Mouse (Mus musculus) embryonic facial prominence, embryonic 13.5 days (tissue): Measurements from ENCODE around the gene Dmrtb1. TPM values are rescaled to one million over a fixed set of nuclear protein-coding genes. Genes with fewer than 3 reads are reported as not detected.

Experiments used
- ATAC-seq: fragments of 200-750 bp; cut with Nextera tagmentation; 2 replicates; pipeline ENCODE4 v1.8.0; 2017; ENCODE audit warnings: low read depth; ENCODE audit not compliant: insufficient number of reproducible peaks, insufficient read depth, low FRiP score, low TSS enrichment
- H3K27ac ChIP-seq: fragments of 300-500 bp; sonication (generic); 2 replicates; pipeline ENCODE4 v1.5.1; 2015; ENCODE audit warnings: moderate library complexity, mild to moderate bottlenecking, inconsistent platforms
- H3K27me3 ChIP-seq: fragments of 300-500 bp; sonication (generic); 2 replicates; pipeline ENCODE4 v1.6.1; 2015; ENCODE audit warnings: mild to moderate bottlenecking, inconsistent platforms
- H3K36me3 ChIP-seq: fragments of 300-500 bp; sonication (generic); 2 replicates; pipeline ENCODE4 v1.6.1; 2015; ENCODE audit warnings: mild to moderate bottlenecking, inconsistent platforms
- H3K4me1 ChIP-seq: fragments of 300-500 bp; sonication (generic); 2 replicates; pipeline ENCODE4 v1.6.1; 2015; ENCODE audit warnings: inconsistent platforms
- H3K4me2 ChIP-seq: fragments of 300-500 bp; sonication (generic); 2 replicates; pipeline ENCODE4 v1.6.1; 2015; ENCODE audit warnings: moderate library complexity, mild to moderate bottlenecking, inconsistent platforms
- H3K4me3 ChIP-seq: fragments of 300-500 bp; sonication (generic); 2 replicates; pipeline ENCODE4 v1.5.1; 2015; ENCODE audit warnings: mild to moderate bottlenecking, inconsistent platforms
- H3K9ac ChIP-seq: fragments of 300-500 bp; sonication (generic); 2 replicates; pipeline ENCODE4 v1.6.1; 2015; ENCODE audit warnings: mild to moderate bottlenecking, inconsistent platforms
- H3K9me3 ChIP-seq: fragments of 300-500 bp; sonication (generic); 2 replicates; pipeline ENCODE4 v1.6.1; 2016; ENCODE audit warnings: inconsistent platforms
- WGBS: fragments of 180-500 bp; shearing (Covaris S2); methylation state at CpG from one replicate; pipeline ENCODE4 v1.1.7; 2015; ENCODE audit warnings: mixed read lengths; 5-methylcytosine and 5-hydroxymethylcytosine counted together
- polyA plus RNA-seq: library from polyadenylated mRNA; unstranded; fragments of >200 nt; fragmentation: Nextera tagmentation; extraction: Ambion mirVana; gene quantifications from 2 replicates; pipeline ENCODE4 v1.2.1, GENCODE M21; 2015

Dmrtb1 gene
- polyA plus RNA-seq, 1 experiment from 2014 or later, result 0.37 TPM

DNA sequence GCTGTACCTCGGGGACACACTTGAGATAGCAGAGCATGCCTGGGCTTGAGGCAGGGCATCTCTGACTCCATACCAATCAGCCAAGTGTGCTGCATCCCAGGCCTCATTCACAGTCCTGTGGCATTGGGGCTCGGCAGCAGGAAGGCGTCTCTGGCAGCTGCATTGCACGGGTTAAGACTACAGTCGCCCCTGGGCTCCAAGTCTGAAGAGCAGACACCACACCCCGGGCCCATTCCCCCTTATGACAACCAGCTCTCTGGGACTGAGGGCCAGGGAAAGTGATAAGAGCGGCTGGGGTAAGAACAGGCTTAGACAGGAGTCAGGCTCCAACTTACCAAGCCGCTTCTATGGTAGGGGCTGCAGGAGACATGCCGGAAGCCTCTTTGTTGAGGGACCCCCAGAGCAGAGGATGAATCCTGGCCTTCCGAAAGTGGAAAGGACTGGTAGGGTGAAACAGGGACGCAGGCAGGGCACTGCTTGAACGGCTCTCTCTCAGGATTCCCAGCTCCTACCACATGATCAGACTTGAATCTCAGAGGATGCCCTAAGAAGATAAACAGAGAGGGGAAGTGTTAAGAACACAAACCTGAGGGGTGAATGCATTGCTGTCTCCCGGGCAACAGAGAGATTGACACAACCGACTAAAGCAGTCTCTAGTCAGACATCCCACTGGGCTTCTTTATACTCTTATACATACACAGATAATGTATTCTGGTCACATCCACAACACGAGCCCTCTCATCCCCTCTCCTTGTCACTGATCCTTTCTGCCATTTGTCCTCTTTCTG lies 3.5 kb downstream of the Dmrtb1 start:
- no peak for ATAC-seq
- Histone ChIP-seq H3K9ac (peak overlapping the region; percentile 21; the same call in 1 of the 2 replicates), H3K27ac (no peak overlapping the region), H3K4me2 (no peak overlapping the region), H3K4me3 (no peak overlapping the region), H3K27me3 (no peaks in the 10 kb centered on the region), H3K9me3 (no peaks in the 10 kb centered on the region), H3K36me3 (no peaks in the 10 kb centered on the region), H3K4me1 (peaks cover 5% of the 10 kb centered on the region; the same call in 1 of the 2 replicates)
- WGBS, result 51% methylated on average over 15 of the region's 15 CpGs

DNA sequence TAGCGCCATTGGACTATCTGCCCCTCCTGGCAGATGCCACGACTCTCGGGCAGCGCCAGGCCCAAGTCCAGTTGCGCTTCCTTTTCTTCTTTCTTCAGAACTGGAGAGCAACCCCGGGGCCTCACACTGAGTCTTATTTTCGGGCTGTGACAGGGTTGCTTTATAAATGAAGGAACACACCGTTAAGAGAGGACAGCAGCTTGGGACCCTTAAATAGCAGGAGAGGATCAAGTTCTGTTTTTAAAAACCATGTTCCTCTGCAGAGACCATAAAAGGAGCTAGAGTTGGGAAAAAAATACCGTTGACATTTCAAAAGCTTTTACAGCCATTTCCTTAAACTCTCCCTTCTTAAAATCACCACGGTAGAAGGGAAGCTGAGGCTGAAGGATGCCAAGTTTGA lies 8.4 kb downstream of the Dmrtb1 start:
- no peak overlapping the region for H3K27ac ChIP-seq
- H3K27me3 ChIP-seq, result peaks cover 15% of the 10 kb centered on the region
- H3K9me3 ChIP-seq, result no peaks in the 10 kb centered on the region
- H3K9ac ChIP-seq, result no peak overlapping the region
- H3K4me3 ChIP-seq, result no peak overlapping the region
- WGBS, result 63% methylated on average over 10 of the region's 10 CpGs
- no peak overlapping the region for H3K4me2 ChIP-seq
- no peak for ATAC-seq
- peaks cover 20% of the 10 kb centered on the region for H3K4me1 ChIP-seq
- no peaks in the 10 kb centered on the region for H3K36me3 ChIP-seq

GRCm38 (mm10) chr4:107674322-107674644 lies 9.7 kb downstream of the Dmrtb1 start:
- Histone ChIP-seq H3K4me2 (peak overlapping the region; percentile 40), H3K36me3 (no peaks in the 10 kb centered on the region), H3K4me3 (no peak overlapping the region), H3K9me3 (no peaks in the 10 kb centered on the region), H3K27ac (no peak overlapping the region), H3K4me1 (peaks cover 30% of the 10 kb centered on the region), H3K9ac (no peak overlapping the region), H3K27me3 (peaks cover 15% of the 10 kb centered on the region)
- no peak for ATAC-seq
- WGBS, result 18% methylated on average over 5 of the region's 5 CpGs

- peak; percentile 22; the same call in 1 of the 2 replicates for ATAC-seq
- Histone ChIP-seq H3K4me2 (peak overlapping the region; percentile 40), H3K27ac (no peak overlapping the region), H3K9ac (no peak overlapping the region), H3K36me3 (no peaks in the 10 kb centered on the region), H3K27me3 (peaks cover 15% of the 10 kb centered on the region), H3K4me1 (peaks cover 30% of the 10 kb centered on the region), H3K9me3 (no peaks in the 10 kb centered on the region), H3K4me3 (no peak overlapping the region)
- 19% methylated on average over 23 of the region's 23 CpGs for WGBS
Observed at GRCm38 (mm10) chr4:107673638-107674321, 10.2 kb downstream of the Dmrtb1 start.

- H3K36me3 ChIP-seq, result no peaks in the 10 kb centered on the region
- WGBS, result 37% methylated on average over 5 of the region's 5 CpGs
- H3K27me3 ChIP-seq, result peaks cover 15% of the 10 kb centered on the region
- peaks cover 30% of the 10 kb centered on the region for H3K4me1 ChIP-seq
- no peak overlapping the region for H3K9ac ChIP-seq
- 0 out of 2 replicates have a peak overlapping the region, but pooled peaks have one; percentile 44 for H3K27ac ChIP-seq
- no peaks in the 10 kb centered on the region for H3K9me3 ChIP-seq
- no peak for ATAC-seq
- H3K4me3 ChIP-seq, result no peak overlapping the region
- H3K4me2 ChIP-seq, result no peak overlapping the region
Observed at GRCm38 (mm10) chr4:107670731-107671130, 13.3 kb downstream of the Dmrtb1 start.

- peaks cover 21% of the 10 kb centered on the region for H3K4me1 ChIP-seq
- H3K4me3 ChIP-seq, result no peak overlapping the region
- H3K36me3 ChIP-seq, result no peaks in the 10 kb centered on the region
- 91% methylated on average over 2 of the region's 2 CpGs for WGBS
- no peak overlapping the region for H3K4me2 ChIP-seq
- H3K9me3 ChIP-seq, result no peaks in the 10 kb centered on the region
- ATAC-seq, result no peak
- H3K27ac ChIP-seq, result no peak overlapping the region
- H3K9ac ChIP-seq, result no peak overlapping the region
- H3K27me3 ChIP-seq, result peaks cover 13% of the 10 kb centered on the region
Observed at GRCm38 (mm10) chr4:107668514-107668913, 15.5 kb downstream of the Dmrtb1 start.

GRCm38 (mm10) chr4:107660649-107661048 lies 23.4 kb downstream of the Dmrtb1 start:
- Histone ChIP-seq H3K27me3 (no peaks in the 10 kb centered on the region), H3K9ac (no peak overlapping the region), H3K4me3 (no peak overlapping the region), H3K4me2 (no peak overlapping the region), H3K9me3 (no peaks in the 10 kb centered on the region), H3K27ac (no peak overlapping the region), H3K4me1 (peaks cover 21% of the 10 kb centered on the region), H3K36me3 (no peaks in the 10 kb centered on the region)
- WGBS, result 90% methylated on average over 11 of the region's 11 CpGs
- no peak for ATAC-seq

GRCm38 (mm10) chr4:107653280-107653643 lies 30.8 kb downstream of the Dmrtb1 start:
- no peak overlapping the region for H3K9ac ChIP-seq
- no peak for ATAC-seq
- WGBS, result 68% methylated on average over 5 of the region's 5 CpGs

DNA sequence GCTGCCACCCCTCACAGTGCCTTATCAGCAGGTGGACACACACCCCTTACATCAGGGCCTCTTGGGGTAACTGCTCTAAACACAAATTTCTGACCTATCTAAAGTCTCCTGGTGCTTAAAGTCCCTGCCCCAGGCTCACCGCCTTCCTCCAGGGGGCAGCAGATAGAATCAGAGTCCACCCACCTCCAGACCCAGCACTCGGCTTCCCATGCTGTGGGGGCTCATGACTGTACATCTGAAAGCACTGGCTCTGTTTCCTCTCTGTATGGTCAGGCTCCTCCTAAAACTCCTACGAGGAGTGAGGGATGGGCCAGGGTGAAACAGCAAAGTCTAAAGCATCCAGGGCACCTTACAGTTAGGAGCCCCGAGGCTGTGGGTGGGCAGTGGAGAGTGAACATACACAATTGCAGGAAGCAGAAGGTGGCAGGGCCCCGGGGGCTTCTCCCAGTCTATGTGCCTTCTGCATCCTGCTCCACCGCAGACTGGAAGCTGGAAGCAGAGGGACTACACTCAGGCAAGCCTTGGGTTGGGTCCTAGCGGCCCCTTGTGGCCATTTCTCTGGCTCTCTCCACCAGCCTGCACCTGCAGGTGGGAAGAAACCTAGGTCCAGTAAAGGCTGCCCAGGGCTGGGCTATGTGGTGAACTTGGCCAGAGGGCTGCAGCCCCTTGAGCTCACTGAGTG lies 31.3 kb downstream of the Dmrtb1 start:
- peak; percentile 74 for ATAC-seq
- H3K27me3 ChIP-seq, result peaks cover 14% of the 10 kb centered on the region; the same call in 1 of the 2 replicates
- H3K36me3 ChIP-seq, result no peaks in the 10 kb centered on the region
- 12% methylated on average over 7 of the region's 7 CpGs for WGBS
- H3K27ac ChIP-seq, result no peak overlapping the region; the same call in 1 of the 2 replicates
- H3K9me3 ChIP-seq, result no peaks in the 10 kb centered on the region
- peak overlapping the region; percentile 27; the same call in 1 of the 2 replicates for H3K4me2 ChIP-seq
- H3K4me3 ChIP-seq, result no peak overlapping the region
- no peak overlapping the region; the same call in 1 of the 2 replicates for H3K9ac ChIP-seq
- peaks cover 54% of the 10 kb centered on the region for H3K4me1 ChIP-seq

More at GRCm38 (mm10) chr4:107653280-107653643, 30.8 kb downstream of the Dmrtb1 start:
- no peak overlapping the region for H3K4me3 ChIP-seq
- no peak overlapping the region for H3K27ac ChIP-seq
- H3K9me3 ChIP-seq, result no peaks in the 10 kb centered on the region
- peaks cover 14% of the 10 kb centered on the region; the same call in 1 of the 2 replicates for H3K27me3 ChIP-seq
- peaks cover 56% of the 10 kb centered on the region for H3K4me1 ChIP-seq
- H3K4me2 ChIP-seq, result no peak overlapping the region
- no peaks in the 10 kb centered on the region for H3K36me3 ChIP-seq

- Histone ChIP-seq H3K4me2 (peak overlapping the region; percentile 28), H3K9ac (no peak overlapping the region; the same call in 1 of the 2 replicates), H3K4me3 (no peak overlapping the region), H3K9me3 (no peaks in the 10 kb centered on the region), H3K36me3 (no peaks in the 10 kb centered on the region), H3K27me3 (peaks cover 14% of the 10 kb centered on the region; the same call in 1 of the 2 replicates), H3K27ac (no peak overlapping the region), H3K4me1 (peaks cover 39% of the 10 kb centered on the region)
- WGBS, result 23% methylated on average over 12 of the region's 12 CpGs
- no peak for ATAC-seq
Observed at GRCm38 (mm10) chr4:107651021-107651496, 33.0 kb downstream of the Dmrtb1 start.

DNA sequence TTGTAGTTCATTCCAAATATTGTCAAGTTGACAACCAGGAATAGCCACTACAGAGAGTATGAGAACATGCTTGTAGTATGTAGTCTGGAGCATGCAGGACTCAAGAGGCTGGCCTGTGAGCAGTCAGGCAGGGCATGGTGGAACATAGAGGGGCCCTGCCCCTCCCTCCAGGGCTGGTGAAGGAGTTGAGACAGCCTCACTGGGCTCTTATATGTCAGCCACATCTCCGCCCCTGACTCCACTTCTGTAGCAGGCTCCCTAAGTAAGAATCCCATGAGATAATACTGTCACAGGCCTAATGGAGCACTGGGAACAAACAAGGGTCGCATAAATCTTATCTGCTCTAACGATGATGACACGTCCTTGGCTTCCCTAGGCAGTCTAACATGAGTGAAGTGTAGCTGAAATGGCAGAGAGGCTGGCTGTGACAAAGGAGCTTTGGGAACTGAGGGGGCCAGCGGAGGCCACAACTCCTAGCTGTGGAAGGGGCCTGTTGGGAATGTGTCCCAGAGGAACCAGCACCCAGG lies 35.0 kb downstream of the Dmrtb1 start:
- no peak for ATAC-seq
- no peak overlapping the region for H3K4me2 ChIP-seq

More for the DNA sequence above, 35.0 kb downstream of the Dmrtb1 start:
- 94% methylated on average over 5 of the region's 5 CpGs for WGBS
- no peak overlapping the region for H3K9ac ChIP-seq
- H3K27ac ChIP-seq, result no peak overlapping the region
- H3K4me3 ChIP-seq, result no peak overlapping the region
- peaks cover 5% of the 10 kb centered on the region; the same call in 1 of the 2 replicates for H3K27me3 ChIP-seq
- no peaks in the 10 kb centered on the region for H3K36me3 ChIP-seq
- peaks cover 27% of the 10 kb centered on the region for H3K4me1 ChIP-seq
- no peaks in the 10 kb centered on the region for H3K9me3 ChIP-seq
